Mouse (Mus musculus) liver, adult 2 months (tissue): ENCODE measurements around the gene Pym1.

Experiments used
- CTCF ChIP-seq: fragments of 200-500 bp; IDR thresholded peaks from 2 replicates; pipeline ENCODE4 v1.5.1; 2011; ENCODE audit warnings: low read depth, low read length, control low read depth
- POLR2A ChIP-seq: fragments of 200-500 bp; IDR thresholded peaks from 2 replicates; pipeline ENCODE4 v1.6.1; 2011; ENCODE audit warnings: low read length, control low read depth; ENCODE audit not compliant: insufficient read depth; ENCODE audit errors: extremely low read depth

DNA sequence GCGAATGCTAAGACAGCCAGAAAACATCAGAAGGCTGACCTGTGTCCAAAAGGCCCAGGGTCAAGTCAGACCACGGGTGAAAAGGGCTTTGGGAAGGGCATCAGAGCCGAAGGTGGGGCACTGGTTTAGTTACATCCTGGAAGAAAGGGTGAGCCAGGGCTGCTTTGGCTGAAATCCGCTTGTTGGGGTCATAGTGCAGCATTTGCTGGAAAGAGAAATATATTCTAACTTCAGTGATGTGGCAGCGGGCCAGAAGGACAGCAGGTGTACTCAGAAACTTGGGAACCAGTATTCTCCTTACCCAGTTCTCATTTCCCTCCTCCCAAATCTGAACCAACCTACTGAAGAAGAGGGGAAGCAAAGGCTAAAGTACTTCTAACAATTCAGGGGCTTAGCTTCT is 48.7 kb upstream of the Pym1 start:
- TF ChIP-seq POLR2A: no peak
- no peak for TF ChIP-seq CTCF
